Mouse (Mus musculus) gastrocnemius, adult 18-20 months (tissue): ENCODE results near the gene Olfr193. TPM values are rescaled to one million over a fixed set of nuclear protein-coding genes. Genes with fewer than 3 reads are reported as not detected.
"Not testable (repeated sequence)": the region's sequence is repeated elsewhere in the genome, so short reads cannot be mapped to it uniquely, and the experiment has no call there.

ENCODE experiments used
- DNase-seq: peaks from one replicate; pipeline ENCODE4 v3.0.0; 2021; ENCODE audit warnings: low spot score
- long read RNA-seq, 2 experiments: library from polyadenylated mRNA; stranded (forward); transcript quantifications; one replicate each; pipeline ENCODE4 v2.0.0; 2021
- total RNA-seq, 2 experiments: library from RNA; stranded (reverse); gene quantifications; 2 replicates each; pipeline ENCODE4 v1.2.3; 2021

The Olfr193 gene
- not detected for total RNA-seq
- long read RNA-seq, experiment 1 = 0 reads
- long read RNA-seq, experiment 2 = 0 reads

DNA sequence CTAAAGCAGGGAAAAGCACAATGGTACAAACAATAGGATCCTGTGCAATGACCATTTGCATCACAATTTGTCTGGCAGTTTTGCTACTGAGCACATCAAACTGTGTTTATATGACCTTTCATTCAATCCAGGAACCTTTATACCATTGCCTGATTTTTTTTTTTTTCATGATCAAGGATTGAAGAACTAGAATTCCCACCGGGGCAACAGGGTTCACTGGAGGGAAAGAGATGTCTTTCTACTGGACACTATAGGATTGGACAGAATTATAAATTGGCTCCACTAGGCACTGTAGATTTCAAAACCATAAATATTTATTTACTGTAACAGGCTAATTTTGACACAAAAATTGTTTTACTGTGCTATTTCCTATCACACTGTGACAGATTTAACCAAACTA lies at the start of gene Olfr193:
Gene Olfr193 (minus strand): TSS at position 101 of the 400 bp plus-strand sequence.
- no peak for DNase-seq

GRCm38 (mm10) chr16:59151996-59152395 lies 40.3 kb upstream of the Olfr193 start:
- DNase-seq = no peak

- no peak for DNase-seq
These were observed 35.1 kb upstream of the Olfr193 start, which contains the start of gene Olfr195 for GRCm38 (mm10) chr16:59146746-59147145. Gene Olfr195, plus strand, starts transcription at chr16:59147046.

GRCm38 (mm10) chr16:59141105-59141504 lies 29.4 kb upstream of the Olfr193 start:
- DNase-seq = no peak

GRCm38 (mm10) chr16:59130740-59131139 lies 19.1 kb upstream of the Olfr193 start:
- DNase-seq = no peak

GRCm38 (mm10) chr16:59120969-59121368 lies 9.3 kb upstream of the Olfr193 start, which contains the start of gene Olfr194:
Gene Olfr194, minus strand, starts transcription at chr16:59121069.
- DNase-seq = no peak

- not testable (repeated sequence) for DNase-seq
These were observed 3.2 kb downstream of the Olfr193 start for GRCm38 (mm10) chr16:59108522-59108921.

- DNase-seq = no peak
These were observed 6.4 kb downstream of the Olfr193 start for GRCm38 (mm10) chr16:59105312-59105711.

DNA sequence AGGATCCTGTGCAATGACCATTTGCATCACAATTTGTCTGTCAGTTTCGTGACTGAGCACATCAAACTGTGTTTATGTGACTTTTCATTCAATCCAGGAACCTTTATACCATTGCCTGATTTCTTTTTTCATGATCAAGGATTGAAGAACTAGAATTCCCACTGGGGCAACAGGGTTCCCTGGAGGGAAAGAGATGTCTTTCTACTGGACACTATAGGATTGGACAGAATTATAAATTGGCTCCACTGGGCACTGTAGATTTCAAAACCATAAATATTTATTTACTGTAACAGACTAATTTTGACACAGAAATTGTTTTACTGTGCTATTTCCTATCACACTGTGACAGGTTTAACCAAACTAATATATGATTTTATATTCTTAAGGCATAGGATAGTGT lies 22.0 kb downstream of the Olfr193 start, which contains the start of gene Olfr191:
Gene Olfr191 (minus strand): TSS at position 101 of the 400 bp plus-strand sequence.
- not testable (repeated sequence) for DNase-seq

GRCm38 (mm10) chr16:59081113-59081512 lies 30.6 kb downstream of the Olfr193 start:
- DNase-seq = not testable (repeated sequence)

GRCm38 (mm10) chr16:59077905-59078304 lies 33.8 kb downstream of the Olfr193 start, which contains the start of gene Olfr190:
Gene Olfr190, minus strand, starts transcription at chr16:59078005.
- no peak for DNase-seq

- DNase-seq = no peak
These were observed 38.2 kb downstream of the Olfr193 start for GRCm38 (mm10) chr16:59073520-59073919.

- no peak for DNase-seq
These were observed 39.9 kb downstream of the Olfr193 start for GRCm38 (mm10) chr16:59071755-59072154.

- not testable (repeated sequence) for DNase-seq
These were observed 49.3 kb downstream of the Olfr193 start for GRCm38 (mm10) chr16:59062411-59062810.

Other genes starting within 250 kb of the Olfr193 start
- not detected for gene Olfr177, start 237.1 kb downstream of the Olfr193 start, total RNA-seq
- not detected for gene Olfr178, start 219.8 kb downstream of the Olfr193 start, total RNA-seq
- gene Olfr181, start 183.1 kb downstream of the Olfr193 start, total RNA-seq = not detected
- gene Olfr180, start 182.5 kb downstream of the Olfr193 start, total RNA-seq = not detected
- gene Olfr183, start 116.5 kb downstream of the Olfr193 start, total RNA-seq = not detected
- gene Olfr186, start 81.6 kb downstream of the Olfr193 start, total RNA-seq = not detected
- not detected for gene Olfr187, start 72.1 kb downstream of the Olfr193 start, total RNA-seq
- not detected for gene Olfr190, start 33.9 kb downstream of the Olfr193 start, total RNA-seq
- not detected for gene Olfr191, start 22.1 kb downstream of the Olfr193 start, total RNA-seq
- gene Olfr194, start 9.2 kb upstream of the Olfr193 start, total RNA-seq = not detected
- not detected for gene Olfr195, start 35.2 kb upstream of the Olfr193 start, total RNA-seq
- not detected for gene Olfr196, start 58.6 kb upstream of the Olfr193 start, total RNA-seq
- gene Olfr198, start 91.7 kb upstream of the Olfr193 start, total RNA-seq = not detected
- not detected for gene Olfr199, start 107.9 kb upstream of the Olfr193 start, total RNA-seq
- not detected for gene Olfr201, start 160.8 kb upstream of the Olfr193 start, total RNA-seq
- not detected for gene Olfr202, start 174.9 kb upstream of the Olfr193 start, total RNA-seq
- not detected for gene Olfr203, start 187.0 kb upstream of the Olfr193 start, total RNA-seq
- not detected for gene Olfr204, start 206.4 kb upstream of the Olfr193 start, total RNA-seq
- gene Olfr205, start 219.3 kb upstream of the Olfr193 start, total RNA-seq = not detected
- not detected for gene Olfr206, start 237.4 kb upstream of the Olfr193 start, total RNA-seq